Mouse (Mus musculus) brain, adult 2 months (tissue): Measurements from ENCODE around the gene Lonp2.
A peak's percentile ranks its signal among the peaks of the same experiment; 100 is the strongest.

ENCODE experiments used
- DNase-seq: peaks from one replicate; pipeline ENCODE4 v3.0.0; 2011; ENCODE audit warnings: low read depth, low spot score

The Lonp2 gene

GRCm38 (mm10) chr8:86623551-86623910 lies 312 bp upstream of the Lonp2 start:
- DNase-seq, result no peak

GRCm38 (mm10) chr8:86624915-86625314 lies 1.1 kb downstream of the Lonp2 start:
- DNase-seq, result no peak

- DNase-seq, result no peak
These were observed 6.4 kb downstream of the Lonp2 start for GRCm38 (mm10) chr8:86630212-86630611.

GRCm38 (mm10) chr8:86631395-86631794 lies 7.6 kb downstream of the Lonp2 start:
- DNase-seq, result no peak

GRCm38 (mm10) chr8:86637826-86638225 lies 14.0 kb downstream of the Lonp2 start:
- peak; percentile 74 for DNase-seq

GRCm38 (mm10) chr8:86638981-86639380 lies 15.1 kb downstream of the Lonp2 start:
- no peak for DNase-seq

- peak; percentile 54 for DNase-seq
These were observed 18.8 kb downstream of the Lonp2 start for GRCm38 (mm10) chr8:86642682-86643081.

GRCm38 (mm10) chr8:86644661-86645060 lies 20.8 kb downstream of the Lonp2 start:
- no peak for DNase-seq

- DNase-seq, result peak; percentile 65
These were observed 23.9 kb downstream of the Lonp2 start for GRCm38 (mm10) chr8:86647771-86648170.

- peak; percentile 94 for DNase-seq
These were observed 27.6 kb downstream of the Lonp2 start for GRCm38 (mm10) chr8:86651416-86651815.

GRCm38 (mm10) chr8:86652546-86652945 lies 28.7 kb downstream of the Lonp2 start:
- peak; percentile 41 for DNase-seq

- DNase-seq, result peak; percentile 48
These were observed 30.7 kb downstream of the Lonp2 start for GRCm38 (mm10) chr8:86654578-86654977.

- no peak for DNase-seq
These were observed 44.9 kb downstream of the Lonp2 start for GRCm38 (mm10) chr8:86668750-86669149.

- no peak for DNase-seq
These were observed 45.4 kb downstream of the Lonp2 start for GRCm38 (mm10) chr8:86669259-86669658.

- DNase-seq, result no peak
These were observed 62.8 kb downstream of the Lonp2 start for GRCm38 (mm10) chr8:86686629-86687028.

GRCm38 (mm10) chr8:86692107-86692506 lies 68.3 kb downstream of the Lonp2 start:
- no peak for DNase-seq

GRCm38 (mm10) chr8:86694011-86694410 lies 70.2 kb downstream of the Lonp2 start:
- no peak for DNase-seq

GRCm38 (mm10) chr8:86695703-86696102 lies 71.9 kb downstream of the Lonp2 start:
- DNase-seq, result no peak

- peak; percentile 51 for DNase-seq
These were observed 75.1 kb downstream of the Lonp2 start for GRCm38 (mm10) chr8:86698811-86699421.

- DNase-seq, result no peak
These were observed 75.6 kb downstream of the Lonp2 start for GRCm38 (mm10) chr8:86699471-86699870.

- DNase-seq, result no peak
These were observed 78.6 kb downstream of the Lonp2 start for GRCm38 (mm10) chr8:86702453-86702852.

GRCm38 (mm10) chr8:86705317-86705716 lies 81.5 kb downstream of the Lonp2 start:
- DNase-seq, result peak; percentile 69

- DNase-seq, result no peak
These were observed 82.9 kb downstream of the Lonp2 start for GRCm38 (mm10) chr8:86706756-86707155.

- peak; percentile 53 for DNase-seq
These were observed 84.0 kb downstream of the Lonp2 start for GRCm38 (mm10) chr8:86707873-86708272.
